Mouse (Mus musculus) forebrain, embryonic 12.5 days (tissue): ENCODE data around the gene Sema4a. TPM values are rescaled to one million over a fixed set of nuclear protein-coding genes. Genes with fewer than 3 reads are reported as not detected.
"Not testable (repeated sequence)": the region's sequence is repeated elsewhere in the genome, so short reads cannot be mapped to it uniquely, and the experiment has no call there.

ENCODE experiments used
- ATAC-seq: fragments of 200-750 bp; cut with Nextera tagmentation; 2 replicates; pipeline ENCODE4 v1.8.0; 2017; ENCODE audit warnings: moderate TSS enrichment; ENCODE audit not compliant: low FRiP score
- H3K27ac ChIP-seq: fragments of 300-500 bp; sonication (generic); 2 replicates; pipeline ENCODE4 v1.5.1; 2016; ENCODE audit warnings: mild to moderate bottlenecking
- H3K27me3 ChIP-seq: fragments of 300-500 bp; sonication (generic); 2 replicates; pipeline ENCODE4 v1.6.1; 2016; ENCODE audit warnings: mild to moderate bottlenecking
- H3K36me3 ChIP-seq: fragments of 300-500 bp; sonication (generic); replicated peaks from 2 replicates; pipeline ENCODE4 v1.6.1; 2016; ENCODE audit warnings: mild to moderate bottlenecking
- H3K4me1 ChIP-seq: fragments of 300-500 bp; sonication (generic); 2 replicates; pipeline ENCODE4 v1.6.1; 2016
- H3K4me2 ChIP-seq: fragments of 300-500 bp; sonication (generic); 2 replicates; pipeline ENCODE4 v1.6.1; 2016; ENCODE audit warnings: mild to moderate bottlenecking, moderate library complexity
- H3K4me3 ChIP-seq: fragments of 300-500 bp; sonication (generic); replicated peaks from 2 replicates; pipeline ENCODE4 v1.5.1; 2016; ENCODE audit warnings: mild to moderate bottlenecking
- H3K9ac ChIP-seq: fragments of 300-500 bp; sonication (generic); 2 replicates; pipeline ENCODE4 v1.6.1; 2016; ENCODE audit warnings: mild to moderate bottlenecking
- H3K9me3 ChIP-seq: fragments of 300-500 bp; sonication (generic); 2 replicates; pipeline ENCODE4 v1.6.1; 2016
- WGBS: fragments of 180-500 bp; shearing (Covaris S2); methylation state at CpG from one replicate; pipeline ENCODE4 v1.1.7; 2016; 5-methylcytosine and 5-hydroxymethylcytosine counted together
- polyA plus RNA-seq: library from polyadenylated mRNA; unstranded; fragments of >200 nt; fragmentation: Nextera tagmentation; extraction: Ambion mirVana; gene quantifications from 2 replicates; pipeline ENCODE4 v1.2.1, GENCODE M21; 2016

The Sema4a gene
- polyA plus RNA-seq, 1 experiment from 2014 or later = 15.3 TPM

GRCm38 (mm10) chr3:88437454-88437853, 23.5 kb downstream of the Sema4a start:
- H3K4me1 ChIP-seq = peaks cover 29% of the 10 kb centered on the region
- no peaks in the 10 kb centered on the region for H3K9me3 ChIP-seq
- H3K27ac ChIP-seq = no peak overlapping the region
- 86% methylated on average over 10 of the region's 10 CpGs for WGBS
- no peak for ATAC-seq
- peak overlapping the region; percentile 33; the same call in 1 of the 2 replicates for H3K4me3 ChIP-seq
- 0 out of 2 replicates have a peak, but pooled peaks cover 8% of the 10 kb centered on the region for H3K27me3 ChIP-seq
- H3K4me2 ChIP-seq = peak overlapping the region; percentile 54
- H3K9ac ChIP-seq = peak overlapping the region; percentile 25; the same call in 1 of the 2 replicates
- peaks cover 5% of the 10 kb centered on the region; the same call in 1 of the 2 replicates for H3K36me3 ChIP-seq

GRCm38 (mm10) chr3:88436395-88437201, 24.4 kb downstream of the Sema4a start:
- H3K9ac ChIP-seq = peak overlapping the region; percentile 25; the same call in 1 of the 2 replicates
- H3K4me3 ChIP-seq = peak overlapping the region; percentile 33
- peaks cover 29% of the 10 kb centered on the region for H3K4me1 ChIP-seq
- 14% methylated on average over 29 of the region's 29 CpGs for WGBS
- ATAC-seq = peak; percentile 86
- peak overlapping the region; percentile 54 for H3K4me2 ChIP-seq
- 0 out of 2 replicates have a peak, but pooled peaks cover 8% of the 10 kb centered on the region for H3K27me3 ChIP-seq
- no peaks in the 10 kb centered on the region for H3K9me3 ChIP-seq
- peaks cover 5% of the 10 kb centered on the region; the same call in 1 of the 2 replicates for H3K36me3 ChIP-seq
- H3K27ac ChIP-seq = peak overlapping the region; percentile 25; the same call in 1 of the 2 replicates

GRCm38 (mm10) chr3:88435515-88435914, 25.5 kb downstream of the Sema4a start:
- Histone ChIP-seq H3K4me3 (no peak overlapping the region), H3K27ac (0 out of 2 replicates have a peak overlapping the region, but pooled peaks have one; percentile 8), H3K4me2 (no peak overlapping the region), H3K27me3 (0 out of 2 replicates have a peak, but pooled peaks cover 8% of the 10 kb centered on the region), H3K9me3 (no peaks in the 10 kb centered on the region), H3K4me1 (peaks cover 21% of the 10 kb centered on the region), H3K36me3 (peaks cover 5% of the 10 kb centered on the region; the same call in 1 of the 2 replicates), H3K9ac (no peak overlapping the region)
- ATAC-seq = no peak
- WGBS = 73% methylated on average over 10 of the region's 10 CpGs

- H3K4me2 ChIP-seq, H3K36me3 ChIP-seq, H3K4me3 ChIP-seq, H3K9ac ChIP-seq, H3K27me3 ChIP-seq, H3K27ac ChIP-seq, H3K9me3 ChIP-seq, ATAC-seq: not testable (repeated sequence)
- 76% methylated on average over 8 of the region's 8 CpGs for WGBS
- peaks cover 11% of the 10 kb centered on the region for H3K4me1 ChIP-seq
These were observed 32.3 kb downstream of the Sema4a start for GRCm38 (mm10) chr3:88428639-88429038.

GRCm38 (mm10) chr3:88427342-88427905, 33.6 kb downstream of the Sema4a start:
- Histone ChIP-seq H3K4me1 (peaks cover 19% of the 10 kb centered on the region), H3K4me3 (no peak overlapping the region), H3K27ac (no peak overlapping the region), H3K4me2 (no peak overlapping the region), H3K9ac (no peak overlapping the region), H3K27me3 (no peaks in the 10 kb centered on the region), H3K36me3 (no peaks in the 10 kb centered on the region), H3K9me3 (no peaks in the 10 kb centered on the region)
- ATAC-seq = no peak
- WGBS = 89% methylated on average over 4 of the region's 4 CpGs

GRCm38 (mm10) chr3:88425708-88426420, 35.1 kb downstream of the Sema4a start:
- peaks cover 25% of the 10 kb centered on the region for H3K4me1 ChIP-seq
- peaks cover 7% of the 10 kb centered on the region for H3K36me3 ChIP-seq
- WGBS = 89% methylated on average over 10 of the region's 10 CpGs
- H3K27me3 ChIP-seq = no peaks in the 10 kb centered on the region
- peak overlapping the region; percentile 96; the same call in 1 of the 2 replicates for H3K4me2 ChIP-seq
- no peak overlapping the region for H3K9ac ChIP-seq
- no peaks in the 10 kb centered on the region for H3K9me3 ChIP-seq
- no peak overlapping the region for H3K4me3 ChIP-seq
- H3K27ac ChIP-seq = no peak overlapping the region
- no peak for ATAC-seq

- Histone ChIP-seq H3K9me3 (no peaks in the 10 kb centered on the region), H3K27me3 (no peaks in the 10 kb centered on the region), H3K4me1 (peaks cover 25% of the 10 kb centered on the region), H3K9ac (no peak overlapping the region), H3K27ac (no peak overlapping the region), H3K4me2 (peak overlapping the region; percentile 96), H3K4me3 (peak overlapping the region; percentile 80; the same call in 1 of the 2 replicates), H3K36me3 (peaks cover 13% of the 10 kb centered on the region)
- ATAC-seq = peak; percentile 18; the same call in 1 of the 2 replicates
- 4% methylated on average over 2 of the region's 2 CpGs for WGBS
These were observed 35.7 kb downstream of the Sema4a start for GRCm38 (mm10) chr3:88425330-88425689.

GRCm38 (mm10) chr3:88424605-88425329, 36.2 kb downstream of the Sema4a start, which contains the start of gene Slc25a44:
TSS of gene Slc25a44 (minus strand) at chr3:88425139.
- H3K27ac ChIP-seq = peak within 1 kb of the TSS; percentile 53; the same call in 1 of the 2 replicates
- peak within 1 kb of the TSS; percentile 80 for H3K4me3 ChIP-seq
- no peaks in the 10 kb centered on the region for H3K27me3 ChIP-seq
- peak within 1 kb of the TSS; percentile 74 for H3K9ac ChIP-seq
- H3K4me1 ChIP-seq = peaks cover 25% of the 10 kb centered on the region
- no peaks in the 10 kb centered on the region for H3K9me3 ChIP-seq
- peak; percentile 97 for ATAC-seq
- peak within 1 kb of the TSS; percentile 96 for H3K4me2 ChIP-seq
- WGBS = 1% methylated on average over 35 of the region's 35 CpGs
- peaks cover 18% of the 10 kb centered on the region for H3K36me3 ChIP-seq

GRCm38 (mm10) chr3:88422020-88422720, 38.8 kb downstream of the Sema4a start:
- H3K36me3 ChIP-seq = peaks cover 40% of the 10 kb centered on the region
- H3K4me3 ChIP-seq = no peak overlapping the region
- no peaks in the 10 kb centered on the region for H3K27me3 ChIP-seq
- 0 out of 2 replicates have a peak overlapping the region, but pooled peaks have one; percentile 29 for H3K9ac ChIP-seq
- ATAC-seq = no peak
- H3K4me2 ChIP-seq = no peak overlapping the region; the same call in 1 of the 2 replicates
- H3K27ac ChIP-seq = no peak overlapping the region
- 38% methylated on average over 9 of the region's 9 CpGs for WGBS
- no peaks in the 10 kb centered on the region for H3K9me3 ChIP-seq
- peaks cover 25% of the 10 kb centered on the region for H3K4me1 ChIP-seq

- ATAC-seq = no peak
- H3K4me3 ChIP-seq = no peak overlapping the region
- no peak overlapping the region for H3K9ac ChIP-seq
- no peak overlapping the region for H3K4me2 ChIP-seq
- no peak overlapping the region for H3K27ac ChIP-seq
- H3K27me3 ChIP-seq = no peaks in the 10 kb centered on the region
- peaks cover 54% of the 10 kb centered on the region for H3K36me3 ChIP-seq
- peaks cover 25% of the 10 kb centered on the region for H3K4me1 ChIP-seq
- 97% methylated on average over 19 of the region's 19 CpGs for WGBS
- no peaks in the 10 kb centered on the region for H3K9me3 ChIP-seq
These were observed 40.2 kb downstream of the Sema4a start for GRCm38 (mm10) chr3:88420771-88421170.

GRCm38 (mm10) chr3:88418016-88418415, 43.0 kb downstream of the Sema4a start:
- WGBS = 92% methylated on average over 6 of the region's 6 CpGs
- Histone ChIP-seq H3K4me3 (no peak overlapping the region), H3K9me3 (no peaks in the 10 kb centered on the region), H3K9ac (no peak overlapping the region), H3K27ac (no peak overlapping the region), H3K36me3 (peaks cover 75% of the 10 kb centered on the region), H3K4me2 (no peak overlapping the region), H3K4me1 (peaks cover 10% of the 10 kb centered on the region; the same call in 1 of the 2 replicates), H3K27me3 (no peaks in the 10 kb centered on the region)
- ATAC-seq = no peak
